Mouse (Mus musculus): ENCODE data around the gene Gdf10.

Gene Gdf10

GRCm38 (mm10) chr14:33923168-33924070 lies at the start of gene Gdf10:
TSS of gene Gdf10 (plus strand) at chr14:33923587.
- DNase-seq, result peak; percentile 52 to 63

DNA sequence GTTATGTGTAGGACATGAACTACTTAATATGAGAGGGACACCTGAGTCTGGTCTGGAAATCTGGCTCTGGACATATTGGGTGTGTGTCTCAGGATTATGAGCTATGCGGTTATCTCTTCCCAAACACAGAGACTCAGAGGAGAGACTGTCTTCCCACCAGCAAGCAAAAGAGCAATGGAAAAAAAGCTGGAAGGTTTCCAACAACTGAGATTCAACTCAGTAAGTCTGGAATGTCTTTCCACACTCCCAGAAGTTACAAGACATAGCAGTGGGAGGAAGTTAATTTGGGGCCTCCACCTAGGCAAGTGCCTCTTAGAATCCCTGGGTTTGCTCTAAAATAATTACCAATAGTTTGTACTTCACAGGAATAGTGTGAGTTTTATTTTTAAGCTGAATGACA lies 44.6 kb upstream of the Gdf10 start:
- DNase-seq, result no peak

DNA sequence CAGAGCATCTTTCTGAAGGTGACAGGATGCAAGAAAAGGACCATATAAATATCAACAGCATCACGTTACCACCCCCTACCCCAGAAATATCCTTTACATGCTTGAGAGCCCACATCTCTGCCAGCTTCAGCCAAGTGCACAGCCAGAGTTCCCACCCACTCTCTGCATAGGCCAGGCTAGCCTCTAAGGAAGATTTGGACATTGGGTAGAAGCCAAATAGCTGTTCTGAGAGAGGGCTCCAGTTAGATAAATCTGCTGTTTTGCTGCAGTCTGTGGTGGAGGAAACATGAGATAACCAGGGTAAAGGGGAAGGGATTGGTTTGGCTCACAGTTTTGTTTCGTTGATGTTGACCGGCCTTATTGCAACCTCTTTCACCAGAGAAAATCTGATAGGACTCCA lies 43.2 kb upstream of the Gdf10 start:
- peak in 1 of 2 experiments; percentile 34 for DNase-seq

- DNase-seq, result no peak
Measured at GRCm38 (mm10) chr14:33881471-33881870, 41.9 kb upstream of the Gdf10 start.

- peak; percentile 45 to 65 for DNase-seq
Measured at GRCm38 (mm10) chr14:33883046-33883445, 40.3 kb upstream of the Gdf10 start.

DNA sequence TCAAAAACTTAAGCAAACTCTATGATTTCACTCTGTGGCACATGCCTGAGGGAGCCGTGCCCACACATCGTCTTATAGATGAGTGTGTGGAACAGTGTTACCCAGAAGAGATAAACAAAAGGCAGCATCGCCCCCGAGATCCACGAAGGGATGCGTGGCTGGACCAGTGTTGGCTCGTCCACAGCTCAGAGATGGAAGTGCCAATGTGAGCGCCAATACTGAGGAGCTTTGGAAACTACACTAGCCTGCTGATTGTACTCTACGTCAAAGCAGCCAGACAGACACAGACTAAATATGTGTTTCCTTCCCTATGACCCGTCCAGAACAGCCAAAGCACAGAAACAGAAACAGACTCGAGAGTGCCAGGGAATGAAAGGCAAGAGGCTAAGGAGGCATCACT lies 37.9 kb upstream of the Gdf10 start:
- no peak for DNase-seq

- peak; percentile 55 to 69 for DNase-seq
Measured at GRCm38 (mm10) chr14:33888387-33889035, 34.9 kb upstream of the Gdf10 start.

DNA sequence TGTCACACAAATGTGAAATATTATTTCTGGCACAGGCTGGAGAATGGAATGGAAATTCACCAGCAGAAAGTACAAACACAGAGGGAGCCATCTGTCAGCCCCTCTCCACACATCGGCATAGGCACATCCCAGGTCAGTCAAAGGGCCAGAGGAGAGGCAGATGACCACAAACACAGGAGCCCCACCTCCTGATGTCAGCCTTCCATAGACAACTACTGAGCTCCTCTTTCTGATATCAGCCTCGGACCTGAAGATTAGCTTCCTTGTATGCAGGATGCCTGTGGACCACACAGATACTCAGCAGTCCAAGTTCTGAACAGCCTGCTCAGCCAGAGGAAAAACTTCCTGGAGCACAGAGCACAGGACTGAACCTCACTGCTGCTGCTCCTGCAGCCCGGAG lies 33.4 kb upstream of the Gdf10 start:
- DNase-seq, result no peak

GRCm38 (mm10) chr14:33891507-33891906 lies 31.9 kb upstream of the Gdf10 start:
- peak; percentile 45 to 58 for DNase-seq

- DNase-seq, result no peak
Measured at GRCm38 (mm10) chr14:33895777-33896176, 27.6 kb upstream of the Gdf10 start.

DNA sequence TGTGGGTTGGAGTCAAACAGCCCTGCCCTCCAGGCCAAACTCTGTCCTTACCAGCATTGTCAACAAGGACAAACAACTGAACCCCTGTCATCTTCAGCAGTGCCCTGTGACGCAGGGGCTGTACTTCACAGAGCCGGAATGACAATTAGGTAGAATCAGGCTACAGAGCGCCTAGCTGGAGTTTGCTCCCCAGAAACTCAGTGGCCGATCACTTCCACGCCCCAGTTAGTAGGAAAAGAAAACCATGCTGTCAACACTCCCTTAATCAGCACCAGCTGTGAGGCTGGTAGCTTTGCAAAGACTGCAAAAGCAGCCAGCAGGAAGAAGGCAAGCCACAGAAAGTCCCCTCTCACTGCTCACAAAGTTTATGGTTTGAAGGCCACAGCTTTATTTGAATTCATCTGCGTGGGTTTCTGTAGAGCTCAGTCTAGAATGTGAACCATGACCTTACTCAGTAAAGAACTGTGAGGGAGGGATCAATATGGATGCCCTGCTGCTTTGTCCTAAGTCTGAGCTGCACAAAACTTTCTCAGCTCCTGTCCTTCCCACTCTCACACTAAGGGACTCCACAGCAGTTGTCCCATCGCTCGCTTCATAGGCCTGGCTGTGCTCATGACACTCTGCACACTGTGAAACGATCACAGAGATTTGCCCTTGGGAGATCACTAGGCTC lies 26.6 kb upstream of the Gdf10 start:
- no peak for DNase-seq

DNA sequence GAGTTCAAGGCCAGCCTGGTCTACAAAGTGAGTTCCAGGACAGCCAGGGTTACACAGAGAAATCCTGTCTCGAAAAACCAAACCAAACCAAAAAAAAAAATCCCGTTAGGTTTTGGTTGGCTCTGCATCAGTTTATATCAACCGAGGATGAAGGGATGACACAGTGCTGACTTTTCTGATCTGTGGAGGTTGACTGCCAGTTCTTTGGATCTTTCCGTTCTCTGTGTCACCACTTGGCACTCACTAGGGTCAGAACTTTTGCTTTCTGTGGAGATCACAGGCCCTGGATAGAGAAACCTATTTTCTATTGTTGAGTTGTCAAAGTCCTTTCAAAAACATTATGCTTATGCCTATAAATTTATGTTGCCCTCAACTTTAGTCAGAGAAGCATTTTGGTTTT lies 20.6 kb upstream of the Gdf10 start:
- DNase-seq, result no peak

- no peak for DNase-seq
Measured at GRCm38 (mm10) chr14:33903199-33903598, 20.2 kb upstream of the Gdf10 start.

DNA sequence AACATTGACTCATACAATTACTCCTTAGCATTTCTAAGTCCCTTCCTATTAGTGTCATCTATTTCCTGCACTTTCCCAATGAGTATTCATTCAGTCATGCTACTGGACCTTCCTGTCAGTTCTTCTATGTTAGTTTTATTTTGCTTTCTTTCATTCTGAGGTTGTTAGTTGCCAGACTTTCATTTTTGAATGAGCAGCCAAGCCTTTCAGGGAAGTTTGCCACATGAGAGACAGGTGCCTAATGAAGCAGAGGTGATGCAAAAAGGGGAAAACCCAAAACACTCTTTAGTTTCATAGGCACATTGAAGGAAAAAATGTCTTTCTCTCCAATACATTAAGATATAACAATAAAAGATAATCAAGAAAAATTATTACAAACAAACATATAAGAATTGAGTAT lies 18.5 kb upstream of the Gdf10 start:
- DNase-seq, result no peak

GRCm38 (mm10) chr14:33913727-33914126 lies 9.7 kb upstream of the Gdf10 start:
- DNase-seq, result peak; percentile 70 to 75

- peak; percentile 65 to 72 for DNase-seq
Measured at GRCm38 (mm10) chr14:33914206-33914605, 9.2 kb upstream of the Gdf10 start.

DNA sequence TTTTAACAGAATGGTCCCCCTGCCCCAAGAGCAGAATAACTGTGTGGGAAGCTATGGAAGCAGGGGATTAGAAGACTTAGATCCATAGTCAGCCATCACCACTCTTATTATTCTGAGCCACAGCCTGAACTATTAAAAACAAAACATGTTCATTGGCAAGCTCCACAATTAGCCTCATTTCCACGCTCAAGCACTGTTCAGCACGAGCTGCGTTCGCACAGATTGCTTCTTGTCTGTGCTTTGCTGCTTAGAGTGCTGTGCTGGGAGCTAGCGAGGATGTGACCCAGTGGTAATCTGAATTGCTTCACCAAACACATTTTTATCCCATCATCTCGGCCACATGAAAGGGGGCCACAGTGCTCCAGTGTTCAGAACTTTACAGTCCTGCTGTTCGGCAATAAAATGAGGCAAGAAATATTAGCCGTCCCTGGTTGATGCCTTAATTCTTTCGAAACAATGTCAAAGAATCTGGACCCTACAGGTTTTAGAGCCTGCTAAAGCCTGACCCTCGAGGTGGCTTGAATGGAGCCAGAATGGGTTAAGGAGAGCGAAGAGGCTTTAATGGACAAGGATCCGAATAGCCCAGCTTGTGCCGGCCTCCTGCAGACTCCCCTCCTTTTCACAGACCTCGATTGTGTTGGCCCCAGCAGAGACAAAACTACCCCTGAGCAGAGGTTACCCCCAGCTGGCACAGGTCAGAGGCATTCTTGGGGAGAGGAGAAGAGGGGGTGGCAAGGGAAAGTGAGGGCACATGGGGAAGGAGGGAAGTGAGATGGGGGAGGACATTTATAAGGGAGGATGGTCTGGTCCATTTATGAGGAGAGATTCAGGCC lies 2.4 kb upstream of the Gdf10 start:
- DNase-seq, result no peak

DNA sequence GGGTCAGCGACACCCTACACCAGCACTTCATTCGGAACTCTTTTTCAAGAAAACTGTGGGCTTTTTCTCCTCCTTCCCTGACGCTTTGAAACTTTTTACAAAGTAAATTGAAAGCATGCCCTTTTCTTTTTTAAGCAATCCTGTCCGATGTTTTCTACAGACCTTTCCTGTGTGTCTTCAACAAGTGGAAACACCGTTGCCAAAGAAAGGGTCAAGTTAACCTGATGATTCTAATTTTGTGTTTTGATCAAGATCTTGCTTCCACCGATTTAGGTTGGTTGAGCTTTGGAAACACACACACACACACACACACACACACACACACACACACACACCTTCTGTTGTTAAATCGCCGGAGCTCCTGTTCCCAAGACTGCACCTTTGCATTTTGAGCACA lies 618 bp upstream of the Gdf10 start:
- no peak for DNase-seq

DNA sequence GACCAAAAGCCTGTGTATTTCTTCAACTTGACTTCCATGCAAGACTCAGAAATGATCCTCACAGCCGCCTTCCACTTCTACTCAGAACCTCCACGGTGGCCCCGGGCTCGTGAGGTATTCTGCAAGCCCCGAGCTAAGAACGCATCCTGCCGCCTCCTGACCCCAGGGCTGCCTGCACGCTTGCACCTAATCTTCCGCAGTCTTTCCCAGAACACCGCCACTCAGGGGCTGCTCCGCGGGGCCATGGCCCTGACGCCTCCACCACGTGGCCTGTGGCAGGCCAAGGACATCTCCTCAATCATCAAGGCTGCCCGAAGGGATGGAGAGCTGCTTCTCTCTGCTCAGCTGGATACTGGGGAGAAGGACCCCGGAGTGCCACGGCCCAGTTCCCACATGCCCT lies 8.5 kb downstream of the Gdf10 start:
- no peak for DNase-seq

DNA sequence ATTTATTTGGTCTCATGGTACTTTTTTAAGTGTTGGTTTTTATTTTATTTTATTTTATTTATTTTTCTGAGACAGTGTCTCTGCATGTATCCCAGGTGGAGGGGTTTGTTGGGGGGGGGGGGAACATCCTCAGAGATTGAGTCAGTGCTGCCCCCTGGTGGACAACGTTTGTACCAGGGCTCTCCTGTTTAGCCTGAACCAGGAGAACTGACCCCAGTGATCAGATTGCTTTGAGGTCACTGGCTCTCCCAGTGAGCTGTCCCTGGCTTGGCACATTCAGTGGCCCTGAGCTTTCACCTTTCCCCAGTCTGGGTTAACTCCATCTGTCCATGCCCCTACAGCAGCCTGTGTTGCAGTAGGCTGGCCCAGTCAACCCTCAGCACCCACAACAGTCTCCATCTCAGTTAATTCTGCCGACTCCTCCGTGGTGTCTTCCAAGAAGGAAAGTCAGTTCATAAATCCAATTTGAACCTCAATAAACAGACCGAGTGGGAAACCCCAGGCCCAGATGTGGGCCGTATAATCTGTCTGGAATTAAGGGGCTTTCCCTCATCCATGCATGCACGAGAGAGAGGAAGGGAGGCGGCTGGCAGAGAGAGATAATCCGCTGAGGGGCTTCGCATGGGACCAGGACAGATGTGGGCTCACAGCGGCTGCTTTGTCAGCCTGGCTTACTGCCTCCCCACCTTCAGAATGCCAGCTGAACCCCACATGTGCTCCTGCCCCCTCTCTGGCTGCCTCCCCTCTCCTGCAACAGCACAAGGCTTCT lies 9.7 kb downstream of the Gdf10 start:
- DNase-seq, result peak; percentile 90 to 93

- DNase-seq, result peak; percentile 87 to 90
Measured at GRCm38 (mm10) chr14:33933778-33934317, 10.5 kb downstream of the Gdf10 start.

DNA sequence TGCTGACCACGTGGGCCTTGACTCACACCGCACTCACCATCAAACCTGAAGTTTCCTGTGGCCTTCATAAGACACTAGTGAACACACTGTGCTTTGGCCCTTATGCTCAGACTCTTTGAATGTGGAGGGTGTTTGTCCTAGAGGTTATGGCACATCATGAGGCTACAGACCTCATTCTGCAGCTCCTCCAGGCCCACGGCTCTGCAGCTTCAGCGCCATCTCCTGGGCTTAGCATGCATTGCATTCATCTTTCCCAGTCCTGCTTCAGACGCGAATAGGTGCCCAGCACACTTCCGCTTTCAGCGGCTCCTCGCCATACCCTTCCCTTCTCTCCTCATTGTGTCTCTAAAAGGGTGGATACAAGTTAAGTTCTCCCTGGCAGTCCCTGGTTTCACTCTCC lies 15.7 kb downstream of the Gdf10 start:
- peak; percentile 93 to 96 for DNase-seq

Data from cerebellum, postnatal 10 days (tissue).